Mouse (Mus musculus) adrenal gland, postnatal 4 days (tissue): ENCODE data around the gene 1700028P14Rik. TPM values are rescaled to one million over a fixed set of nuclear protein-coding genes. Genes with fewer than 3 reads are reported as not detected.
A peak's percentile ranks its signal among the peaks of the same experiment; 100 is the strongest.
"Not testable (repeated sequence)": the region's sequence is repeated elsewhere in the genome, so short reads cannot be mapped to it uniquely, and the experiment has no call there.

ENCODE experiments used
- DNase-seq, 2 experiments: peaks; one replicate each; pipeline ENCODE4 v3.0.0; 2021 to 2022; ENCODE audit warnings: low spot score in 2 of 2, mixed read lengths in 2 of 2
- long read RNA-seq, 2 experiments: library from polyadenylated mRNA; stranded (forward); transcript quantifications; one replicate each; pipeline ENCODE4 v2.0.0; 2021
- total RNA-seq, 2 experiments: library from RNA; stranded (reverse); gene quantifications; 2 replicates each; pipeline ENCODE4 v1.2.3; 2021

1700028P14Rik gene
- not detected for total RNA-seq
- long read RNA-seq, experiment 1, partial matches to known transcripts: 1 of 1 reads
- long read RNA-seq, experiment 1, other reads (novel, unspliced or antisense): 0 of 1 reads
- long read RNA-seq, experiment 2: 0 reads

DNA sequence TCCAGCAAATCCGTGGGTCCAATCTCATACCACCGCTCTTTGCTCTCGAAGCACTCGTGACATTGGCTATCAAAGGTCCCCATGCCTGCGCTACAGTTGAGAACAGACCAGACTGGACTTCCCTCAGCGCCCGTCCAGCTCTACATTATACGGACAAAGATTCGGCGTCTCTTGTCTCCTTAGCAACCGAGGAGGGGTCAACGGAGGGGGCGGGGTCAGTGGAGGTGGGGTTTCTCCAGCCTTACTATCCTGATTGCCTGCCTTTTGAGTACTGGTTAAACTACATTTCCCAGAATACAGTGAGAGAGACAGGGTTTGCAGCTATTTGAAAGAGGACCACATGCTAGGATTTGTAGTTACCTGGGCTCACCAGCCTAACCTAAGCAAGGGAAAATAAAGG lies at the start of gene 1700028P14Rik:
TSS of gene 1700028P14Rik (minus strand) at position 169 of the 400 bp plus-strand sequence.
- DNase-seq: peak; percentile 11 to 16

DNA sequence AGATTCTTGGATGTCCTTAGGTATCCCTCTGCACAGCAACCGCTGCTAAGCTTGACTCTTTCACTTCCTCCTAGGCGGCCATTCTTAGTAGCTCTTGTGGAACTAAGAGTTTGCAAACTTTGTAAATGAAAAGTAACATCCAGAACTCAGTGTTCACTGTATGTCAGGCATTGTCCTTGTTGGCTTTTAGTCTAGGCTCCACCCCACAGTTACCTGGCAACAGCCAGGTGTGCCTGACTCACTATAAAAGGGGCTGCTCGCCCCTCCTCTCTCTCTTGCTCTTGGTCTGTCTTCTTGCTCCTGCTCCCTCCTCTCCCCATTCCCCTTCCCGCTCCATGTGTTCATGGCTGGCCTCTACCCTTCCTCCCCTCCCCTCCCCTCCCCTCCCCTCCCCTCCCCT lies 46.5 kb upstream of the 1700028P14Rik start:
- DNase-seq: no peak

DNA sequence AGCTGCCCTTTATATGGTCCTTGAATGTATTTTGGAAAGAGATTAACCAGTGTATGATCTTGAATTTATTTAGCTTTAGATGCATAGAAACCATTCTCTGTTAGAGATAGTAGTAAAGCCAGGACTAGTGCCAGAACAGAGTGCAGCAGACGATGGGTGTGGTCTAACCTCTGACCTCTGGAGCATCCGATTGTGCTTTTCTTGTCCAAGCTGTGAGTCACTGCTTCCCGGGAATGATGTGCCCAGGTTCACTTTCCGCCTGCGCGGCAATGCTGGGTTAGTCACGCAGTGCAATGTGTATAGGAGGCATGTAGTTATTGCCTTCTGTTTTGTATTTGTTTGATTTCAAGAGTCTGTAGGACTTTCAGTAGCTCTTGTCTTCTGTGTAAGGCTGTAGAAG lies 45.8 kb upstream of the 1700028P14Rik start:
- DNase-seq: no peak

DNA sequence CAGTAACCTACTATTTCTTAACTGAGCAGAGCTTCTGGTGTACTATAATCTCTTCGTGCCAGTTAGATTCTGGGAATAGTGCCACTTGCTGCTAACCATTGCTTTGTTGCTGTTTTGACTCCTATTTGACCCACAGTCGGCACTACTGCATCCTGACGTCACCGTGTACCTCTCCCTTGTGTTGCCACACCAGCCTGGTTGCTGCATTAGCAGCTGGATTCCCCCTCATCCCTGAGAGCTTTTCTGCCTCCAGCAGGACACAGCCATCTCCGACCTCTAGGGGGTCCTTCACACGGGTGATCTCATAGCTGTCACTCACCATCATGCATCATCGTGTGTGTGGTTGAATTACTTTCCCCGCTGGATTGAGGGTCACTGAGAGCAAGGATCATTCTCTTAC lies 45.2 kb upstream of the 1700028P14Rik start:
- no peak for DNase-seq

DNA sequence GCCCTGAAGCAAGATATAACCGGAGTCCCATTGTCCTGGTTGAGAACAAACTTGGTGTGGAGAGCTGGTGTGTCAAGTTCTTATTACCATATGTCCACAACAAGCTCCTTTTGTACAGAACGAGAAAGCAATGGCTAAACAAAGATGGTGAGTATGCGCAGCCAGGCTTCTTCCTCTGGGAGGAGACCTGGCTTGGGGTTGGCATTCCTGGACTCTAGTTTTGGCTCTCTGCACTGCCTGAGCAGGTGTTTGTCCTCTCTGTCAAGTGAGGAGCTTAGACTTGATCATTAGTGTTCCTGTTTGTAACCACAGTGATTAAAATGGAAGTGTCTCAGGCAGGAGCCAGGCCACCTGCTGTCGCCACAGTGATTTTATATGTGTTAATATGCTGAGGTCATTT lies 41.7 kb upstream of the 1700028P14Rik start:
- no peak for DNase-seq

DNA sequence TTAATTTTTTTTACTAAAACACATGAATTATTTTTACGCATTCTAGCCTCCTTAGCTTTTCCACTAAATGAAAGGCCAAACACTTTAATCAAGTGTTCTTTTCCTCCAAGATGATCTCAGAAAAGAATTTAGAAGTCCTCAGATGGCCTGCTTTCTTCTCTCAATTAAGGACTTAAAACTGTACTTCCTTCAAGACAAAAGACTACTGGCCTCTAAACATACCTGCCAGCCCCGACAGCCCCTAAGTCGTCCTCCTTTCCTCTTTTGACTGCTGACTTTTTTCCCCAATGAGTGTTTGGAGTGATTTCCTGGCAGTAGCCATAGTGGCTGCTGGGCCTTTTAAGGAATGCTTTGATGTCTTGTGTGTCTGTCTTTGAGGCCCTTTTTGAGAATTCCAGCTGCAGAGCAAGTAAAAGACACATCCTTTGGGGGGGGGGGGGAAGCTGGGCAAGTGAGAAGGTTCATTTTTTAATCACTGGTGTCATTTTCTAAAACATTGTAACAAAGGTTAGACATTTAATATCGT lies 35.9 kb upstream of the 1700028P14Rik start:
- no peak for DNase-seq

DNA sequence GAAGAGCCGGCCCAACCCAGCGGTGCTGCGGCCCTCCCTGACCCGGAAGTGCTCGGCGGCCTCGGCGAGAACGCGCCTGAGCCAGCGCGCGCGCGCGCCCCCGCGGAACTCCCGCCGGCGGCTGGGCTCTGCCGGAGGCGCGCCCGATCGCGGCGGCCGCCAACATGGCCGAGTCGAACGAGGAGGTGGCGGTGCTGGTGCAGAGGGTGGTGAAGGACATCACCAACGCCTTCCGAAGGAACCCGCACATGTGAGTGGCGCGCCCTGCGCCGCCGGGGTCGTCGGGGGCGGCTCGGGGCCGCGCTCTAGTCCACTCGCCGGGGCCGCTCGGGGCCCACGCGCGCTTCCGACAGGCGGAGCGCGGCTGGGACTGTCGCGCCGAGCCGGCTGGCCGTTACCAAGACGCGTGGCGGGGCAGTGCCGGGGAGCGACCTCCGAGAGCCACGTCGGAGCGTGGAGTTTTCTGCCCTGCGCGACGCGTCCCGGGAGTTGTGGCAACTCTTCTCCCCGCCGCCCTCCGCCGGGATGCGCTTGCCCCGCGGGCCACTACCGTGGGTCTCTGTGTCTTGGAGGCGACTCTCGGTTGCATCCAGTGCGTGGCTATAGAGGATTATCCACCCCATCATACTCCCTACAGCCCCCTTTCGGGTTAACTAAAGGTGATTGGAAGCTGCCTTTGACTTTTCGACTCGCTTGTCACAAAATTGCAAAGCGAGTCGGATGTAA lies 34.8 kb upstream of the 1700028P14Rik start, which contains the start of gene Ptar1:
TSS of gene Ptar1 (plus strand) at position 134 of the 726 bp plus-strand sequence.
- DNase-seq: peak; percentile 87 to 94

DNA sequence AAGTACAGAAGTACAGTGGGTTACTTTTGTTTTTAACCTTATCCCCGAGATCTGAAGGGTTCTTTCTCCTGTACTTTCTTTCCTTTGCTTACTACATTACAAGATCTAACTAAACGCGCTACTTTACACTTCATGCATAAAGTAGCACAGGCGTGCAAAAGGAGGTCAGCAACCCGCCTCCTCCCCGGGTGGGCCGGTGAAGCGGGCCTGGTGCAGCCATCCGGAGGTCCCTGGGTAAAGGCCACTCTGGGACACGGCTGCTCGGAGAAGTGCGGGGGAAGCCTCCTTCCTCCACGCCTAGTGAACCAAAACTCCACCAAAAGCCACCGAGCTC lies 34.3 kb upstream of the 1700028P14Rik start:
- no peak for DNase-seq

DNA sequence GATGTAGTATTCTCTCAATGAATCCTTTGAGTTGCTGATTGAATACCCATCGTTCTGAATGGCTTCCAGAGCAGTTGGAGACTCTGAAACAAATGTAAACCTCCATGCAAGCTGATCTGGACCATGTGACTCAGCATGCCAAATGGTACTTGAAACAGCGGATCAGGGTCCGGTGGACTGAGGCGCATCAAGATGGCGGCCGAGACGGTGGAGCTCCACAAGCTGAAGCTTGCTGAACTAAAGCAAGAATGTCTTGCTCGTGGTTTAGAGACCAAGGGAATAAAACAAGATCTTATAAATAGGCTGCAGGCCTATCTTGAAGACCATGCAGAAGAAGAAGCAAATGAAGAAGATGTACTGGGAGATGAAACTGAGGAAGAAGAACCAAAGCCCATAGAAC lies 23.0 kb upstream of the 1700028P14Rik start:
- not testable (repeated sequence) for DNase-seq

DNA sequence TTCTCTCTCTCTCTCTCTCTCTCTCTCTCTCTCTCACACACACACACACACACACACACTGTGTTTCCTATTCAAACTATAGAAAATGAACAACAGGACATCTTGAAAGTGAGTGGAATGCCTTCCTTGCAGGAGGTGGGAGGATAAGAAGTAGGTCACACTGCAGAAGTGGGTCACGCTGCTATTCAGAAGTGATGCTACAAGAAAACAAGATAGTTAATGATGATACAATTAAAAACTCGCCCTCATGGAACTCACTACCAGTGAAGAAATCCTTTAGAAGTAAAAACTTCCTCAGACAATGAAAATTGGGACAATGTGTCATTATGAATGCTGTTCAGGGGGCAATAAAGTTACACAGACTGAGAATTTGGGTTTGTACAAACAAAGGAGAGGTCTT lies 20.4 kb upstream of the 1700028P14Rik start:
- DNase-seq: no peak

DNA sequence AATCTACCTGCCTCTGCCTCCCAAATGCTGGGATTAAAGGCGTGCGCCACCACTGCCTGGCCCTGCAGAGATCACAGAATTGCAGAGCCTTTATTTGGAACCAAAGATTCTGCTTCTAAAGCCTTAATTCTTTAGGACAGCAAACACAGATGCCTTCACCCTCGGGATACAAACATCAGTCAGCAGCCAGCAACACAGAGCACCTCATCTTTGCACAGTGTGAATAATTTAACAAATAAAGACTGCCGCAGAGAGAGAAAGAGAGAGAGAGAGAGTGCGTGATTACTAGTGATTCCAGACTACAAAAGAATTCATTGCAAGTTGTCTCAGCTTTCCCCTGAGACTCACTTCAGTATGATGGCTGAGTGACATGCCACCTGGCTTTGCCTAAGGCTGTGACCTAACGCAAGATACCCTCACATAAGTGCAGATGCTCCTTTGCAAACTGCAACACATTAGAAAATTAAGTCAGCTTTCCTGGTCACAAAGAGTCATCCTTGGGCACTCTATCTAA lies 15.6 kb upstream of the 1700028P14Rik start:
- no peak for DNase-seq

DNA sequence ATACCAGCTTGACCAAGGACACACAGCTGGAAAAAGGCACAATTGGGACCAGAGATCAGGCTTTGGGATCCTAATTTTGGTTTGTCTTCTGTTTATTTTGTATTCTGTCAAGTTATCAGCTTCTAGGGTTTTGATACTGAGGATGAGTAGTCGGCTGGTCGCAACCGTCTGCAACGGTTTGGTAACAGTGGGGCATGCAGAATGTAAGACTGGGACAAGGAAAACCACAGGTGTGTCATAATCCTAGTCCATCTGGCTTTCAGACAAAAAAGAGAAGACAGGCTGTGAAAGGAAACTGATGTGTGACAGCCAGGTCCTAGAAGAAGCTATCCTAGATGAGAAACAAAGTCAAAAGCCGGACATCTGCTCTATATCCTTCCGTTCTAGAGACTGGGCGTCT lies 11.5 kb upstream of the 1700028P14Rik start:
- DNase-seq: no peak

DNA sequence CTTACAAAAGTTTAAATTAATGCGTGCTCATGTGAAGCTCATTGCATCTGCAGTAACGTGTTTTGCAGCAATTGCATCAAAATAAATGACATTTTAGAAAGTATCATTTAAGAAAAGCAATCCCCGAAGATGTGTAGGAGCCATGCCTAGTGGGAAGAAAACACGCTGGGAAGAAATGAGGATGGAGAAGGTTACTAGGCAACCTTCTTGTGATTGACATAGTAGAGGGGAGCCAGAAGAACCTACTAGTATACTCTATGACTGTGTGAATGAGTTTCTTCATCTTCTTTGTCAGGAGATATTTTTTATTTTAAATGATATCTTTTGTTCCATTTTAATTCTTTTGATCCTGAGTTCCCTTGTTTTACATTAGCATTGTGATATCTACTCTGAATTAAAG lies 5.7 kb upstream of the 1700028P14Rik start:
- DNase-seq: no peak

DNA sequence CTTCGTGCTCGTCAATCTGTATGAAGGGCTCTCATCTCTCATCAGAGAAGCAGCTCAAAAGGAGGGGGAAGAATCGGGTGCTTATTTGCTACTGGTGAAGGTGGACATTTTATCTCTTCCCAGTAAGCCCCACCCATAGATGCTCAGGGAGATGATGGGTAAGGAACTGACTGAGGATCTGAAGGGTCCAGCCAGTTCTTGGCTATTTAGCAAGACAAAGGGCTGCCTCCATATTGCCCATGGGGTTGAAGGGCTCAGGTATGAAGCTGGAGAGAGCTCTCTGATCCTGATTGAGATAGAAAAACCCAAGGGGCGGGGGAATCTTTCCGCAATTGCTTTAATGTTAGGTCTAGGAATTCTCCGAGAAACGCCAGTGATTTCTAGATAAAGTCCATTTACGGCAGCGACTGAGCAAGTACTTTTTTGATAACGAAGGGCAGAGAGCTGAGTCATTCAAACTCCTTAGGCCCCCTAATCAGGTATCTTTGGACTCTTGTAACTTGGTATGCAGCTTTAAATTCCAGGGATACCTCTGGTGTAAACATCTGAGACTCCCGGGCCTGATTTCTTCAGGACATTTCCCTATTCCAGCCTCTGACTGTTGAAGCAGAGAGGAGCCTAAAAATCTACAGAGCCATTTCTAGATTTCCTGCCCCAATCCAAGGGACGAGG lies 4.8 kb upstream of the 1700028P14Rik start:
- DNase-seq: no peak

DNA sequence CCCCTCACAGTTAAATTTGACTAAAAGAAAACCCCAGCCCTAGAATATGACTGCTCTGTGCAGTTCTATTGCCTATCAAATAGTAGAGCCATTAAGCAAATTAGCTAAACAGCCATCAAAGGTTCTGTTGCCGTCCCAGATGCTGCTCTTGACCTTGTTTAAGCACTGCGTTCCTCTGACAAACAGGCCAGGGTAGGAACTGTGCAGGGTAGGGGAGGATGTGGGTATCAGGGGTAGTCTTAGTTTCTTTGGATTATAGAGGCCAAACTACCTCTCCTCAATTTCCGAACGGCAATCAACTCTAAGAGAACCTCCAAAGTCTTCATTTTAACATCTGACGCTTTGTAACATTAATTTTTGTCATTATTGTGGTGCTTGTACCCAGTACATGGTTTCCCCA lies 542 bp upstream of the 1700028P14Rik start:
- DNase-seq: no peak

DNA sequence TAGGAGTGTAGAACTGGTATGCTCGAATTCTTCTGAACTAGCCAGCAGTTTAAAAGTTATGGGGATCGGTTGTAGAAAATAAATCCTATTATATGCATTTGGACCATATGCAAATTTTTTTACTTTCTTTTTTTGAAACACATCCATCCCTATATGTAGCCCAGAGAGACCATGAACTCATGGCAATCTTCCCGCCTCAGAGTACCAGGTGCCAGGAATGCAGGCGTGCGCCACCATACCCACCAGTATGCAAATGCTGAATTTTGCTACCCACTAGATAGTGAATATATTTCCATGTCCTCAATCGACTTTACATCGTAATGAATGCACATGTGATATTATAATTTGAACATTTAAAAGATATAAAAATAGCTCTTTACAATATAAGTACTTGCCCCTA lies 5.3 kb downstream of the 1700028P14Rik start:
- no peak for DNase-seq

DNA sequence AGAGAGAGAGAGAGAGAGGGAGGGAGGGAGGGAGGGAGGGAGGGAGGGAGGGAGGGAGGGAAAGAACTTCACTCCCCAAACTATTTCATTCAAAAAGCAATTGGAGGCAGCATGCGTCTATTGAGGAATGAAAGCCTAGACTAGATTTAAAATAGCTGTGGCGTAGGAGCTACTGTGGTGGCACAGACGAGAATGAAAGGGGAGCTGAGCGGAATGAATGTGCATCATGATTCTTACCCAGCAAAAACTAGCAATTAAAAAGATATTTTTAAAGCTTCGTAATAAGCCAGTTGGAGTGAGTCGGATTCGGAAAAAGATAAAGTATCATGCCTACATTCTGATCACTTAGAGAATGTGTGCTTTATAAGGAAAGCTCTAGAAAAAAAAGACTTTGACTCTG lies 7.3 kb downstream of the 1700028P14Rik start:
- no peak for DNase-seq

DNA sequence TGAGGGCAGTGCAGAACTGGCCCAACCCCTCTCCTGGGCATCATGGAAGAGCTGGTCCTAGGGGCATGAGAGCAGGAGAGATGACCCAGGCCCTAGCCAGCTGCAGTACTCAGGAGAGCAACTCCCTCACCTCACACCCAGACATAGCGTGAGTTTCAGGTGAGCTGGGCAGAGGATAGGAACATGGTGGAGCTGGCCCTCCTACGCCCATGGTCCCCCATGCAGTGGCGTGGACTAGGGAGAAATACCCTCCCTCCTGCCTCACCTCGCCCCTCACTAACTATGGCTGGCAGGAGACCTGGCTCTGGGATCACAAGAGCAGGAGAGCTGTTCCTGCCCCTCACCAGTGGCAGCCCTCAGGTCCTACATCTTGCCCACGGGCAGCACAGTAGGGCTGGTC lies 8.8 kb downstream of the 1700028P14Rik start:
- no peak for DNase-seq

DNA sequence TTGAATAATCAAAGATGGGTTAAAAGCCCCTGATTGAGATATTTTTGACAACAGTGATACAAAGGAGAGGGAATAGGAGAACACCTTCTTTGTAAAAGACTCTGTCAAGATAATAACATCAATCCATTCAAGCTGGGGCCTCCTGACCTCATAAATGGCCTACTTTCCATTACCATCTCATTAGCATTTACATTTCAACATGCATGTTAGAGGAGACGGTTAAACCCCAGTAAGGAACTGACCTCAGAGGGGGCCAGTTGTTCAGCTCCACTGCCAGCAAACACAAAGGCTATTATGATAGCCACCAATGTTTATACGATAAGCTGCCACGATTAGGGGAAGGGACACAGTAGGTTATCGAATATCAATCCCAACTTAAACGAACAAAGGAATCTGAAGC lies 15.8 kb downstream of the 1700028P14Rik start:
- DNase-seq: no peak

DNA sequence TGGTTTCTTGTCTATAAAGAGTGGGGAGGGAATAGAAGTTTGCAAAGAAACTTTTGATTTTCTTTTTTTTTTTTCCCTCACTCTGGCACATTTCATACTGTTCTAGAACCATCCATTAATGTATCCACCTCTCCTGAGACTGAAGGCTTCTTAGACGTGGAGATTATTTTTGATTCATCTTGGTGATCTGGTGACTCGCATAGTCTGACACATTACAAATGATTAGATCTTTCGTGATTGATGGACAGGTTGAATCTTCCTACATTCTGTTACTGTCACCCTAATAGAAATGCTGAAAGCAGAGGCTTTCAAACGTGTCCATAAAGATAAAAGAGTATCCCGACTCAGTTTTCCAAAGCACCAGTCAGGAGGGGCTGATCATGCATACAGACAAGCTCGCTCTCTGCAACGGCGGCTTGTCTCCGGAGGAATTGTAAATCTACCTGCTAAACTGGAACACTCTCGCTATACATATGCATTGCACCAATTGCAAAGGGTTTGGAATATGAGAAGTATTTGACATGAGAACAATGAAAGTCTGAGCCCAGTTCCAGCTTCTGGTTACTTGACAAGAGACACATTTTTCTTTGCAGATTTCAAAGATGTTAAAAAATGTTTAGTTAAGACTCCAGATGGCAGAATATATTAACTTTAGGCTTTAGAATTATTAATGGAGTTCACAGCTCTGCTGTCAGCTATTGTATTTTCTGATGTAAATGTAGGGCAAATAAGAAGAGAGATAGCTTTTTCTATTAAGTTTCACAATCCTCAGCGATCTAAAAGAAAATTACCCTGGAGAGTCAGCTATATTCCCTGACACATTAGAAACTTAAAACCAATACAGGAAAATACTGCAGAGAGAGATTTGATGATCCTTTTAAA lies 20.8 kb downstream of the 1700028P14Rik start:
- DNase-seq: no peak

DNA sequence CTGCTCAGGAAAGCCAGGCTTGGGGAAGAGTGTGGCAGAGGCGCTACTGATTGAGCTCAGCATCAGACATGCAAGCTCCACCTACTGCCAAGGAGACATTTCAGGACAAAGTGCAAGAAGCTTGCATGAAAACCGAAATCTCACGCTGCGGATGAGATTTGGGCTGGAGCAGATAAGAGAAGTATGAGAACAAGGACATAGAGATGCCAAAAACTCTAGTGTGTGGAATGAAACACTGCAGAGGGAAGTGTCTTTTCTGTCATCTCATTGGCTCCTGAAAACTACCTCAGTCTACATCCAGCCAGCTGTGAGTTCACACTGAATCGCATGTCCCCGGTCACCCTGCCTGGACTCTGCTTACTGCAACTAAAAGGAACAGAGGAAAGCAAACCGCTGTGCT lies 38.3 kb downstream of the 1700028P14Rik start:
- no peak for DNase-seq
